Comparison of ENCODE assay signal across 8 mouse cellular contexts in genomic region chr13:98926213-98926957, GRCm38 (mm10). TPM values are rescaled to one million over a fixed set of nuclear protein-coding genes. Genes with fewer than 3 reads are reported as not detected.
A peak's percentile ranks its signal among the peaks of the same experiment; 100 is the strongest.
DNase-seq lines count a peak whose midpoint lies in the region; ATAC-seq lines count a peak whose summit lies in the region.

Gene Tnpo1, minus strand, starts transcription at chr13:98926384.

- 0 out of 2 replicates have a peak, but pooled peaks cover 1% of the 10 kb centered on the region for H3K4me1 ChIP-seq in embryonic facial prominence, embryonic 14.5 days (ENCODE audit: control insufficient read depth, insufficient read depth, low read length)
- H3K4me1 ChIP-seq in kidney, embryonic 14.5 days (ENCODE audit: control insufficient read depth, insufficient read depth, low read length) = no peaks in the 10 kb centered on the region; the same call in 1 of the 2 replicates
- H3K4me1 ChIP-seq in limb, embryonic 15.5 days = peaks cover 17% of the 10 kb centered on the region

- H3K9me3 ChIP-seq in embryonic facial prominence, embryonic 14.5 days (ENCODE audit: control insufficient read depth, low read length) = no peaks in the 10 kb centered on the region
- H3K9me3 ChIP-seq in kidney, embryonic 14.5 days (ENCODE audit: control insufficient read depth, low read length) = no peaks in the 10 kb centered on the region
- no peaks in the 10 kb centered on the region for H3K9me3 ChIP-seq in limb, embryonic 15.5 days

- 1% methylated on average over 30 of the region's 75 CpGs for WGBS in embryonic facial prominence, embryonic 14.5 days
- under 1% methylated on average over 67 of the region's 75 CpGs for WGBS in kidney, embryonic 14.5 days
- 1% methylated on average over 71 of the region's 75 CpGs for WGBS in limb, embryonic 15.5 days

- peak; percentile 82 for DNase-seq in 3T3-L1 (ENCODE audit: low read depth, low spot score)
- DNase-seq in adrenal gland, postnatal 4 days (ENCODE audit: low spot score in 2 of 2) = peak; percentile 86 to 89
- DNase-seq in embryonic facial prominence, embryonic 14.5 days (ENCODE audit: low spot score) = peak; percentile 95
- DNase-seq in heart, adult 8-10 months (ENCODE audit: low spot score) = peak; percentile 92
- peak; percentile 59 to 85 for DNase-seq in monocyte, adult 2 months (ENCODE audit: low read depth in 1 of 2, low spot score in 2 of 2)
- peak; percentile 88 to 89 for DNase-seq in spleen, postnatal 36 days (ENCODE audit: low spot score in 2 of 2)

- peak within 1 kb of the TSS; percentile 98 for H3K27ac ChIP-seq in embryonic facial prominence, embryonic 14.5 days (replicated peaks; ENCODE audit: low read depth, low read length)
- peak within 1 kb of the TSS; percentile 97 for H3K27ac ChIP-seq in kidney, embryonic 14.5 days (ENCODE audit: low read depth, low read length)
- H3K27ac ChIP-seq in limb, embryonic 15.5 days = peak within 1 kb of the TSS; percentile 97

- peak within 1 kb of the TSS; percentile 87 for H3K4me3 ChIP-seq in embryonic facial prominence, embryonic 14.5 days (ENCODE audit: low read depth, low read length)
- peak within 1 kb of the TSS; percentile 100 for H3K4me3 ChIP-seq in kidney, embryonic 14.5 days (ENCODE audit: low read length)
- H3K4me3 ChIP-seq in limb, embryonic 15.5 days = peak within 1 kb of the TSS; percentile 93

- peak within 1 kb of the TSS; percentile 83 for H3K4me2 ChIP-seq in embryonic facial prominence, embryonic 14.5 days (ENCODE audit: low read depth, low read length)
- peak within 1 kb of the TSS; percentile 56 for H3K4me2 ChIP-seq in kidney, embryonic 14.5 days (replicated peaks; ENCODE audit: low read depth, low read length)
- peak within 1 kb of the TSS; percentile 65 for H3K4me2 ChIP-seq in limb, embryonic 15.5 days

- H3K9ac ChIP-seq in embryonic facial prominence, embryonic 14.5 days (ENCODE audit: low read depth, low read length) = peak within 1 kb of the TSS; percentile 100
- H3K9ac ChIP-seq in kidney, embryonic 14.5 days (ENCODE audit: low read depth, low read length) = peak within 1 kb of the TSS; percentile 100
- peak within 1 kb of the TSS; percentile 99 for H3K9ac ChIP-seq in limb, embryonic 15.5 days

- H3K27me3 ChIP-seq in embryonic facial prominence, embryonic 14.5 days (replicated peaks; ENCODE audit: control insufficient read depth, insufficient read depth, low read length) = no peaks in the 10 kb centered on the region
- H3K27me3 ChIP-seq in kidney, embryonic 14.5 days (ENCODE audit: control insufficient read depth, insufficient read depth, low read length) = no peaks in the 10 kb centered on the region
- H3K27me3 ChIP-seq in limb, embryonic 15.5 days = no peaks in the 10 kb centered on the region

- ATAC-seq in embryonic facial prominence, embryonic 14.5 days (ENCODE audit: low read depth) = peak; percentile 95
- ATAC-seq in kidney, embryonic 14.5 days (ENCODE audit: low FRiP score, low TSS enrichment) = peak; percentile 95
- ATAC-seq in limb, embryonic 15.5 days (ENCODE audit: insufficient number of reproducible peaks, low FRiP score, low TSS enrichment, low read depth) = peak; percentile 88

- peaks cover 16% of the 10 kb centered on the region for H3K36me3 ChIP-seq in embryonic facial prominence, embryonic 14.5 days (ENCODE audit: control insufficient read depth, insufficient read depth, low read length)
- peaks cover 2% of the 10 kb centered on the region for H3K36me3 ChIP-seq in kidney, embryonic 14.5 days (ENCODE audit: control insufficient read depth, insufficient read depth, low read length)
- H3K36me3 ChIP-seq in limb, embryonic 15.5 days = peaks cover 8% of the 10 kb centered on the region; the same call in 1 of the 2 replicates

RNA-seq across cellular contexts. Expression of gene Tnpo1, which starts in this region (rescaled TPM):
- 100 to 1,000 TPM; 142 to 151 TPM for total RNA-seq in adrenal gland, postnatal 4 days (2021)
- polyA plus RNA-seq in embryonic facial prominence, embryonic 14.5 days (2014; fragmentation: Nextera tagmentation; extraction: Ambion mirVana) = 40.3 and 42.3 TPM in 2 replicates
- 10 to 100 TPM; 60.0 to 73.3 (median 64.3) TPM for total RNA-seq in heart, adult 8-10 months (2022)
- 68.3 and 76.8 TPM in 2 replicates for polyA plus RNA-seq in kidney, embryonic 14.5 days (2014; fragmentation: Nextera tagmentation; extraction: Ambion mirVana)
- polyA plus RNA-seq in limb, embryonic 15.5 days (2015; fragmentation: Nextera tagmentation; extraction: Ambion mirVana) = 47.8 and 55.3 TPM in 2 replicates

Comparison
In these comparisons a context has a peak if more than half of its experiments do, and no peak if none do; other contexts are left out.
1. Peak in every context shown above with its lines: DNase-seq, ATAC-seq, H3K4me3 ChIP-seq and H3K27ac ChIP-seq.